Mouse (Mus musculus): ENCODE data around the gene Kif20b.

Gene Kif20b

GRCm38 (mm10) chr19:34921652-34922602 lies at the start of gene Kif20b:
Kif20b (plus strand) TSS chr19:34922361.
- DNase-seq (ENCODE audit: inconsistent age in 2 of 2, low spot score in 1 of 2), result peak; percentile 93 to 97

- DNase-seq (ENCODE audit: inconsistent age in 2 of 2, low spot score in 1 of 2), result peak in 1 of 2 experiments; percentile 36
These were observed 45.5 kb upstream of the Kif20b start for GRCm38 (mm10) chr19:34876676-34877075.

- peak; percentile 93 to 98 for DNase-seq (ENCODE audit: inconsistent age in 2 of 2, low spot score in 1 of 2)
These were observed 44.1 kb upstream of the Kif20b start for GRCm38 (mm10) chr19:34877898-34878602.

GRCm38 (mm10) chr19:34878603-34879541 lies 43.3 kb upstream of the Kif20b start, which contains the start of gene Pank1:
Pank1 (minus strand) TSS chr19:34879455.
- peak; percentile 85 to 95 for DNase-seq (ENCODE audit: inconsistent age in 2 of 2, low spot score in 1 of 2)

- DNase-seq (ENCODE audit: inconsistent age in 2 of 2, low spot score in 1 of 2), result no peak
These were observed 42.5 kb upstream of the Kif20b start for GRCm38 (mm10) chr19:34879624-34880023.

GRCm38 (mm10) chr19:34881160-34881559 lies 41.0 kb upstream of the Kif20b start:
- peak in 1 of 2 experiments; percentile 72 for DNase-seq (ENCODE audit: inconsistent age in 2 of 2, low spot score in 1 of 2)

GRCm38 (mm10) chr19:34882443-34882842 lies 39.7 kb upstream of the Kif20b start:
- no peak for DNase-seq (ENCODE audit: inconsistent age in 2 of 2, low spot score in 1 of 2)

GRCm38 (mm10) chr19:34883526-34884224 lies 38.5 kb upstream of the Kif20b start:
- no peak for DNase-seq (ENCODE audit: inconsistent age in 2 of 2, low spot score in 1 of 2)

GRCm38 (mm10) chr19:34886324-34886723 lies 35.8 kb upstream of the Kif20b start:
- no peak for DNase-seq (ENCODE audit: inconsistent age in 2 of 2, low spot score in 1 of 2)

- no peak for DNase-seq (ENCODE audit: inconsistent age in 2 of 2, low spot score in 1 of 2)
These were observed 31.2 kb upstream of the Kif20b start for GRCm38 (mm10) chr19:34890981-34891380.

- peak; percentile 25 to 73 for DNase-seq (ENCODE audit: inconsistent age in 2 of 2, low spot score in 1 of 2)
These were observed 30.6 kb upstream of the Kif20b start for GRCm38 (mm10) chr19:34891590-34891989.

- no peak for DNase-seq (ENCODE audit: inconsistent age in 2 of 2, low spot score in 1 of 2)
These were observed 27.1 kb upstream of the Kif20b start for GRCm38 (mm10) chr19:34895082-34895481.

GRCm38 (mm10) chr19:34897082-34897965 lies 24.8 kb upstream of the Kif20b start:
- DNase-seq (ENCODE audit: inconsistent age in 2 of 2, low spot score in 1 of 2), result peak; percentile 45 to 71

- DNase-seq (ENCODE audit: inconsistent age in 2 of 2, low spot score in 1 of 2), result peak; percentile 82 to 94
These were observed 23.2 kb upstream of the Kif20b start for GRCm38 (mm10) chr19:34898941-34899340.

- peak in 1 of 2 experiments; percentile 57 for DNase-seq (ENCODE audit: inconsistent age in 2 of 2, low spot score in 1 of 2)
These were observed 20.9 kb upstream of the Kif20b start for GRCm38 (mm10) chr19:34901266-34901665.

- no peak for DNase-seq (ENCODE audit: inconsistent age in 2 of 2, low spot score in 1 of 2)
These were observed 20.4 kb upstream of the Kif20b start for GRCm38 (mm10) chr19:34901735-34902134.

GRCm38 (mm10) chr19:34904032-34904431 lies 18.1 kb upstream of the Kif20b start:
- DNase-seq (ENCODE audit: inconsistent age in 2 of 2, low spot score in 1 of 2), result no peak

- DNase-seq (ENCODE audit: inconsistent age in 2 of 2, low spot score in 1 of 2), result no peak
These were observed 16.7 kb upstream of the Kif20b start for GRCm38 (mm10) chr19:34905424-34905823.

GRCm38 (mm10) chr19:34906772-34907171 lies 15.4 kb upstream of the Kif20b start:
- DNase-seq (ENCODE audit: inconsistent age in 2 of 2, low spot score in 1 of 2), result no peak
